ENCODE assay signal across 14 mouse cellular contexts in the genomic region with DNA sequence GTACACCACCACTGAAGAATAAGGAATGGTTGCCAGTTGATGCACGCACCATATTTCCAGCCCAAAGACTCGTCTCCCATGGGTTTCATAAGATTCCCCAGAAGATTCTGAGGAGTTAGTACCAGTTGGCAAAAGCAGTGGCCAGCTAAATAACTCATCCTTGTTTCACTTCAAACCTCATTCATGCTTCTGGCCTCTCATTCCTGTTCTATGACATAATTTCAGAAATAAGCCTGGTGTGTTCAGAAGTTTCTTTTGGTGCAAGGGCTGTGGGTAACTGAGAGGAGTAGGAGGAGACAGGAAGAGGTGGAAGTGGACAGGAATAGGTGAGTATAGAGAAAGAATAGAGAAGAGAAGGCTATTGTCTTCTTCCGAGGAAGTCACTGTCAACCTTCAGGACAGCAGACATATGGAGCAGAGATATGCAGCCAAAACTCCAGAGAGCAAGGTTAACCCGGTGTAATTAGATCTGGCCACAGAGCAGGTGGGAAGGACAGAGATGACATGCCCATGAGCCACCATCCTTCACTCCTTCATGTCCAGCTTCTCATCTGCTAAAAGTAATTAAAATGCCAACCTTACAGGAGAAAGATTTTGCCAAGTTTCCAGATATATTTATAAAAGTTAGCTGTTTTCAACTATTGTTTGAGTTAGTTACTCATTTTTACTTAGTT.
"Had no signal": no experiment of that assay in that cellular context is flagged by ENCODE, and none has a peak within 500 bp of the region (broad histone marks: within the 10 kb centered on the region; RNA-seq: fewer than 3 reads in every experiment).

No protein-coding gene starts in this region.

- H3K9ac ChIP-seq: lung, embryonic 14.5 days; midbrain, embryonic 12.5 days; midbrain, embryonic 15.5 days; neural tube, embryonic 13.5 days; neural tube, embryonic 15.5 days had no signal

- H3K27ac ChIP-seq: midbrain, embryonic 10.5 days; midbrain, embryonic 12.5 days; midbrain, embryonic 15.5 days; neural tube, embryonic 13.5 days; neural tube, embryonic 15.5 days had no signal

- H3K4me2 ChIP-seq: lung, embryonic 14.5 days; midbrain, embryonic 12.5 days; midbrain, embryonic 15.5 days; neural tube, embryonic 13.5 days; neural tube, embryonic 15.5 days had no signal

- H3K9me3 ChIP-seq: midbrain, embryonic 10.5 days; midbrain, embryonic 12.5 days; midbrain, embryonic 15.5 days; neural tube, embryonic 13.5 days; neural tube, embryonic 15.5 days had no signal

- ATAC-seq: midbrain, embryonic 15.5 days had no signal

- DNase-seq: lung, adult 18-20 months; lung, embryonic 14.5 days; lung, postnatal 10 days; lung, postnatal 4 days; retina, postnatal 1 day; right cerebral cortex, postnatal 14 days; thymus, adult 18-20 months; thymus, postnatal 14 days; thymus, postnatal 36 days had no signal

- H3K27me3 ChIP-seq: midbrain, embryonic 12.5 days; midbrain, embryonic 15.5 days; neural tube, embryonic 13.5 days; neural tube, embryonic 15.5 days had no signal

- H3K36me3 ChIP-seq: midbrain, embryonic 10.5 days; midbrain, embryonic 12.5 days; midbrain, embryonic 15.5 days; neural tube, embryonic 13.5 days; neural tube, embryonic 15.5 days had no signal

- H3K4me3 ChIP-seq: midbrain, embryonic 10.5 days; midbrain, embryonic 12.5 days; midbrain, embryonic 15.5 days; neural tube, embryonic 13.5 days; neural tube, embryonic 15.5 days had no signal

- H3K4me1 ChIP-seq: midbrain, embryonic 12.5 days; midbrain, embryonic 15.5 days; neural tube, embryonic 13.5 days; neural tube, embryonic 15.5 days had no signal
